Mouse (Mus musculus) liver, embryonic 18 days (tissue): Measurements from ENCODE around the gene Trp53i13. TPM values are rescaled to one million over a fixed set of nuclear protein-coding genes. Genes with fewer than 3 reads are reported as not detected.

Experiments used
- polyA plus RNA-seq: library from polyadenylated mRNA; depleted of rRNA; stranded (reverse); fragments of >200 nt; gene quantifications from 2 replicates; pipeline ENCODE4 v1.2.3, GENCODE M21; 2012; rRNA removed

Gene Trp53i13
- polyA plus RNA-seq: 3.1 and 3.6 TPM in 2 replicates

DNA sequence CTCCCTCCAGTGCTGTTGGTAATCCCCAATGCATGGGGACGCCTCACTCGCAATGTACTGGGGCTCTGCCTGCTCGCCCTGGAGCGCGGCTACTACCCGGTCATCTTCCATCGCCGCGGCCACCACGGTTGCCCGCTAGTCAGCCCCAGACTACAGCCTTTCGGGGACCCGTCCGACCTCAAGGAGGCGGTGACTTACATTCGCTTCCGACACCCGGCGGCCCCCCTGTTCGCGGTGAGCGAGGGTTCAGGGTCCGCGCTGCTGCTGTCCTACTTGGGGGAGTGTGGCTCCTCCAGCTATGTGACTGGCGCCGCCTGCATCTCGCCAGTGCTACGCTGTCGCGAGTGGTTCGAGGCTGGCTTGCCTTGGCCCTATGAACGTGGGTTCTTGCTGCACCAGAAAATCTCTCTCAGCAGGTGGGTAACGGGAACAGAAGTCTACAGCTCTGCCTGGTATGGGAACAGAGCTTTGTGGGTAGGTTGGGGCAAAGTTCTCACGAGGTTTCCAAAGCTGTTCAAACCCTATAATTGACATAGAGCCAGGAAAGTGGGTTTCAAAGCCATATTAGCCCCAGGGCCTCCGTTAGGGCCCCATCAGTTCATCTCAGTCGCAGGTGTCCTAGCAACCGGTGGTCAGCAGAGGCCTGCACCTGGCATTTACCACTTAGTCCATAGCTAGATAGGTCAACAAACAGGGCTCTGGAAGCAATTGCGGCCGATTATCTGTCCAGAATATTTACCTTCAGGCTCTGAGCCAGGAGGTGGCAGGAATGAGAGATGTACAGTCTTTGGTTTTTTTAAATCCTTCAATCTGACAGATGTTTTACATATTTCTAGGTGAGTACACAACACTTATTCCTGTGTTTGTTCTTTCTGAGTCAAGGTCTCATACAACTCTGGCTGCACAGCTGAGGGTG lies at the start of gene Trp53i13:
Trp53i13 (minus strand) TSS at position 344 of the 916 bp plus-strand sequence.

GRCm38 (mm10) chr11:77519043-77519442 lies 3.3 kb upstream of the Trp53i13 start, which contains the start of gene Gm10392:
Gene Gm10392, minus strand, starts transcription at chr11:77519198.

DNA sequence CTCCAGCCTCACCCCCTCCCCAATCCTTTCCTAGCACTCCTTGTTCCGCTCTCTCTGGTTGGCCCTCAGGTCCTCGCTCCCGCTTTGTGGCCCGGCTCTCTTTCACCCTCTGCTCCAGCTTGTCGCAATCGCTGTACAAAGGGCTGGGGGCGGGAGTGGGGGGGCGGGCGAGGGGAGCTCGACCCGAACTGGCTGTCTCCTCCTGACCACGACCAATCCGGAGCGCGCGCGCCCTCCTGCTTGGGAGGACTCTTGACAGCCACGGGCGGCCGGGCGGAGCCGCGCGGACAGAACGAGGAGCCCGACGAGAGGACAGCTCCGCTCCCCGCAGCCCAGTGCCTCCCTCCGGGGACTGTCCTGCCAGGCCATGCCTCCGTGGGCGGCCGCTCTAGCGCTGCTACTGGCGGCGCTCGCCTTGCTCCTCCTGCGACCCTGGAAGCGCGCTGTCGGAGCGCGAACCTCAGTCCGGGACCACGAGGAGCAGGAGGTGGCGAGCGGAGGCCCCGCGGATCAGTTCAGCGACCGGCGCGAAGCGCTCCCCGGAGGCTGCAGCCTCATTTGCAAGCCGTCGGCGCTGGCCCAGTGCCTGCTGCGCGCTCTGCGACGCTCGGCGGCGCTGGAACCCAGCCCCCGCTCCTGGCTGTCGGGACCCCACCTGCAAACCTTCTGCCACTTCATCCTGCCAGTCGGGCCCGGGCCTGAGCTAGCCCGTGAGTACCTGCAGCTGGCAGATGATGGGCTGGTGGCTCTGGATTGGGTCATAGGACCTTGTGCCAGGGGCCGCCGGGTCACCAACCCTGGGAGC lies 746 bp downstream of the Trp53i13 start, which contains the start of gene Abhd15:
Abhd15 (plus strand) TSS at position 290 of the 805 bp plus-strand sequence.

GRCm38 (mm10) chr11:77493512-77494343 lies 22.1 kb downstream of the Trp53i13 start, which contains the start of gene Git1:
Gene Git1, plus strand, starts transcription at chr11:77493562.

GRCm38 (mm10) chr11:77489591-77490235 lies 26.1 kb downstream of the Trp53i13 start, which contains the start of gene Ankrd13b:
Gene Ankrd13b, minus strand, starts transcription at chr11:77489678.

DNA sequence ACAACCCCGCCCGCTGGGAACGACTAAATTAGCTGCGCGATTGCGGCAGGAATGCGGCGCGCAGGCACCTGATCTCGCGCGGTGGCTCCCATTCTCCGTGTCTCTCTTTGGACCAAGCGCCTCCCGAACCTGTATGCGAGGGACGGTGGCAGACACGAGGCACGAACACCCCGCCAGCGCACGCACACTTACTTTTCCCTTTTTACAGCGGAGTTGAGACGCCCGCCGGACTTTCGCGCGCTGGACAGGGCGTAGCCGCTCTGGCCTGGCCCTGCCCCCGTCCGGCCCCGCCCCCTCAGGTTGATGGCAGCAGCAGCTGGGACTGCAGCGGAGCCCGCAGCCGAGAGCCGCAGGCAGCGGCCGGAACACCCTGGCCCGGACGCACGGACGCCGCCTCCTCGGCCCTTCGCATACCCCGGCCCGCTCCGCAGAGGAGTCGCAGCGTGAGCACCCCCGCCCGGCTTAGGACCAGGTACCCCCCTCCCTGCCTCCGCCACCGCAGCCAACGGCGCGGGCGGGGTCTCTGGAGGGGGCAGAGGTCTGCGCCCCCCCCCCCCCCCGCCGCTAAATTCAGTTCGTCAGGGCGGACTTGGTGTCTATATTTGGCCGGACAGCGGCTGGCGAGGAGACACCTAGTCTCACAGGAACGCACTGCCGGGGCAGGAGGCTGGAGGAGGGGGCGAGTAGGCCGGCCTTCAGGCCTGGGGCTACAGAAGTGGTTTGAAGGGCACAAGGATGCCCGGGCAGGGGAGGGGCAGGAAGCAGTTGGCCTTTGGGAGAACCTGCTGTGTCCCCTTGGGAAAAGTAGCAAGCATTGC lies 53.3 kb downstream of the Trp53i13 start, which contains the start of gene Coro6:
Coro6 (plus strand) TSS at position 129 of the 818 bp plus-strand sequence.

Other genes starting within 250 kb of the Trp53i13 start
- gene Coro6, start 53.6 kb downstream of the Trp53i13 start, polyA plus RNA-seq: 0.10 and 0.23 TPM in 2 replicates
- 2.6 and 3.2 TPM in 2 replicates for gene Ankrd13b, start 26.3 kb downstream of the Trp53i13 start, polyA plus RNA-seq
- 5.7 and 7.5 TPM in 2 replicates for gene Git1, start 22.4 kb downstream of the Trp53i13 start, polyA plus RNA-seq
- 1.6 TPM in 2 replicates for gene Abhd15, start 859 bp downstream of the Trp53i13 start, polyA plus RNA-seq
- gene Gm10392, start 3.2 kb upstream of the Trp53i13 start, polyA plus RNA-seq: 0.01 and 0.02 TPM in 2 replicates
- 3.5 and 4.0 TPM in 2 replicates for gene Taok1, start 91.8 kb upstream of the Trp53i13 start, polyA plus RNA-seq
- 7.7 and 7.9 TPM in 2 replicates for gene Nufip2, start 170.2 kb upstream of the Trp53i13 start, polyA plus RNA-seq
- gene Cryba1, start 209.3 kb upstream of the Trp53i13 start, polyA plus RNA-seq: not detected in 2 replicates
- gene Myo18a, start 247.3 kb upstream of the Trp53i13 start, polyA plus RNA-seq: 13.3 and 19.1 TPM in 2 replicates